Mouse (Mus musculus) MEL (cell line): Measurements from ENCODE around the gene Ccl17.

Source experiments
- BHLHE40 ChIP-seq: IDR thresholded peaks from 2 replicates; pipeline ENCODE4 v1.6.1; 2012; ENCODE audit warnings: low read depth, mild to moderate bottlenecking, inconsistent platforms, low read length, improper control_type of control experiment, borderline replicate concordance
- CTCF ChIP-seq, 3 experiments: IDR thresholded peaks in 2 of 3; conservative IDR thresholded peaks in 1 of 3; 2 replicates each; pipeline ENCODE4 v1.5.1; 2011 to 2012; ENCODE audit warnings: low read length in 3 of 3, low read depth in 2 of 3, mild to moderate bottlenecking in 2 of 3, improper control_type of control experiment in 1 of 3, inconsistent platforms in 1 of 3, mixed read lengths in 1 of 3, moderate library complexity in 1 of 3; ENCODE audit not compliant: control insufficient read depth in 1 of 3, insufficient read depth in 1 of 3, poor library complexity in 1 of 3, severe bottlenecking in 1 of 3
- HCFC1 ChIP-seq: IDR thresholded peaks from 2 replicates; pipeline ENCODE4 v1.6.1; 2012; ENCODE audit warnings: low read depth, mild to moderate bottlenecking, inconsistent platforms, low read length, improper control_type of control experiment, moderate library complexity
- POLR2A ChIP-seq, 2 experiments: IDR thresholded peaks; 2 replicates each; pipeline ENCODE4 v1.6.1; 2011 to 2012; ENCODE audit warnings: low read length in 2 of 2, mild to moderate bottlenecking in 2 of 2, control low read depth in 1 of 2, improper control_type of control experiment in 1 of 2, low read depth in 1 of 2, moderate library complexity in 1 of 2; ENCODE audit not compliant: control insufficient read depth in 1 of 2, insufficient read depth in 1 of 2, poor library complexity in 1 of 2
- USF2 ChIP-seq, 2 experiments: IDR thresholded peaks; 2 replicates each; pipeline ENCODE4 v1.6.1; 2011 to 2012; ENCODE audit warnings: improper control_type of control experiment in 2 of 2, low read length in 2 of 2, borderline replicate concordance in 1 of 2, inconsistent platforms in 1 of 2, low read depth in 1 of 2, mild to moderate bottlenecking in 1 of 2; ENCODE audit not compliant: insufficient read depth in 1 of 2

- no peak for TF ChIP-seq USF2 (IDR thresholded peaks at IDR 0.05; ENCODE audit: borderline replicate concordance in 1 of 2, insufficient read depth in 1 of 2, low read depth in 1 of 2, low read length in 2 of 2)
- TF ChIP-seq POLR2A (IDR thresholded peaks at IDR 0.05; ENCODE audit: control insufficient read depth in 1 of 2, insufficient read depth in 1 of 2, low read depth in 1 of 2, low read length in 2 of 2, poor library complexity in 1 of 2): no peak
- no peak for TF ChIP-seq CTCF (IDR thresholded peaks at IDR 0.05 in 2 of 3, conservative IDR thresholded peaks at IDR 0.05 in 1 of 3; ENCODE audit: control insufficient read depth in 1 of 3, insufficient read depth in 1 of 3, low read depth in 2 of 3, low read length in 3 of 3, poor library complexity in 1 of 3, severe bottlenecking in 1 of 3)
- no peak for TF ChIP-seq HCFC1
- TF ChIP-seq BHLHE40: no peak
Measured at GRCm38 (mm10) chr8:94807506-94807905, 2.7 kb upstream of the Ccl17 start.
